Mouse (Mus musculus) ES-E14 (cell line): Measurements from ENCODE around the gene Ddx52.

ENCODE experiments used
- CHD2 ChIP-seq: IDR thresholded peaks from 2 replicates; pipeline ENCODE4 v1.6.1; 2014; ENCODE audit warnings: mild to moderate bottlenecking, low read depth, low read length, inconsistent platforms
- HCFC1 ChIP-seq: IDR thresholded peaks from 2 replicates; pipeline ENCODE4 v1.6.1; 2012; ENCODE audit warnings: low read length, inconsistent platforms, borderline replicate concordance; ENCODE audit not compliant: insufficient read depth
- MAFK ChIP-seq: IDR thresholded peaks from 2 replicates; pipeline ENCODE4 v1.6.1; 2014; ENCODE audit warnings: mild to moderate bottlenecking, low read depth, low read length, inconsistent platforms; ENCODE audit not compliant: insufficient read depth
- ZC3H11A ChIP-seq: IDR thresholded peaks from 2 replicates; pipeline ENCODE4 v1.6.1; 2012; ENCODE audit warnings: low read depth, mild to moderate bottlenecking, inconsistent platforms, low read length, borderline replicate concordance
- ZNF384 ChIP-seq: IDR thresholded peaks from 2 replicates; pipeline ENCODE4 v1.6.1; 2012; ENCODE audit warnings: low read depth, low read length, inconsistent platforms

GRCm38 (mm10) chr11:84010411-84010810 is 68.5 kb downstream of the Ddx52 start:
- no peak for TF ChIP-seq ZNF384
- TF ChIP-seq MAFK, result no peak
- TF ChIP-seq HCFC1, result no peak
- TF ChIP-seq ZC3H11A, result no peak
- TF ChIP-seq CHD2, result no peak
